Mouse (Mus musculus): ENCODE measurements around the gene H2al1m.
"Not testable (repeated sequence)": the region's sequence is repeated elsewhere in the genome, so short reads cannot be mapped to it uniquely, and the experiment has no call there.

The H2al1m gene

GRCm38 (mm10) chrX:9283464-9283863 is at the start of gene H2al1m:
Gene H2al1m (plus strand): TSS chrX:9283764.
- DNase-seq (ENCODE audit: low spot score in 2 of 2) = not testable (repeated sequence)

DNA sequence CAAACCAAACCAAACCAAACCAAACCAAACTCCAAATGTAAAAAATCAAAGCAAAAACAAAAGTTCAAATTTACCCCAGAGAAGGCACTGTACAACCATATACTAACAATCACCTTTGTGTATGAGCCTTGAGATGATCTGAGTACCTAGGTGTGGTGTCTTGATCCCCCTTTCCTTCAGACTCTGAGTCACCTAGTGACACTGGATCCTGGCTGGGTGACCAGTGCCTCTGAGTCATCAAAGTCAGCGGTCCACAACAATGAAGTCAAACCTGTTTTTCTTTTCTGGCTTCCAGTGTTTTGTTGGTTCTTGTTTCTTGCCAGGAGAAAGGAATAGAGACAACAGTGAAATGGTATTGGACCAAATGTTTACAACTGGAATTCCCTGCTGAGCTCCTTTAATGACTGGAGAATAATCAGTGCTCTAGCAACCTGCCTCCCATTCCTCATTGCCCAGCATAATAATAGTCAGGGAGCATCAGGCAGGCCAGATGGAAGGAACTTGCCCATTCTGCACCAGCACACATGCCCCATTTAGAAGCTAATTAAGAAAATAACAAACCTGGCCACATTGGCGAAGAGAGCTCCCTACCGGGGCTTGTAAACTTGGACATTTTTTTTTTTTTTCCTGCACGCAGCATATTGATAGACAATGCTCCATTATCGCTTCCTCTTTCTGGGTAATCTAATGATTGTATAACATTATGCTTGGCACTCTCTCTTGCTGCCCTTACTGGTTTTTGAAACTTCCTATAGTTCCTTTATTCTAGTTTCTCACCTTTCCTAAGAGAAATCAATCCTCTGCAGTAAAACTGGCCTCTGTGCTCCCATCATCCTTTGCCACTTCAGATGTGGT is 42.6 kb upstream of the H2al1m start:
- no peak for DNase-seq (ENCODE audit: low spot score in 2 of 2)

DNA sequence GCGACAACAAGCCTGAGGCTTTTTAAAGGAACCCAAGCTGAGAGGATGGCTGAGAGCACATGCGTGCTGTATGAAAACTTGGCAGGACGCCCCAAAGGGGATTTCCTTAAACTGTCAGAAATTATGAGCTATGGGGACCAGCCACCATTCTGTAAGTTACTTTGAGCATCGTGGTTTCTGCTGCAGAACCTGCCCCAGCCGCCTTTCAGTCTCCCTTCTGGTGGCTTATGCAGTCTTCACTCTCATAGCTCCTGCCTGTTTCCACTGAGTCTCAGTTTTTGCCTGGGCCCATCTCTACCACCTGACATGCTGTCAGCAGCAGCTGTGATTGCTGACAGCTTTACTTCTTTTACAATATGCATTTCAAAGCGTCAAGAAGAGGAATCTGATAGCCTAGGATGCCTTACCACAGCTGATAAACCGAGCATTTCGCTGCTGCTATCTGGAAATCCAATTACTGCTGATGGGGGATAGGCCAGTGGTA is 40.1 kb upstream of the H2al1m start:
- DNase-seq (ENCODE audit: low spot score in 2 of 2) = peak in 1 of 2 experiments; percentile 13

GRCm38 (mm10) chrX:9244603-9245336 is 38.8 kb upstream of the H2al1m start:
- DNase-seq (ENCODE audit: low spot score in 2 of 2) = no peak

DNA sequence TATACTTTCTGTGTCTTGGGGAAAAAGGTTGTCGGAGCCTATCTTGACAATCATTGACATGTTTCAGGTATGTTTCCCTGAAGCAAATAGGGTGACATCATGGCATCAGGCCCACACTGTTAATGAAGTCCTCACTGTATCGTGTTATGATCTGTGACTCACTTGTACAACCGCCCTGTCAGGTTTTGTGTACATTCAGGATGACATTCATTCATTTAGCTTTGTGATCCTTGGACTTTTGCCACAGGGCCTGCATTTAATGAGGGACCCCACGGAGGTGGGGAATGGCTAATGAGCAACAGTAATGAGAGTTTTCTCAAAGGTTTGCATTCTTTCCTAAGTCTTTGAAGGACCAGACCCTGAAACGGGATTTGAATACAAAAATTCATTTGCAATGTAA is 34.7 kb upstream of the H2al1m start:
- no peak for DNase-seq (ENCODE audit: low spot score in 2 of 2)

- DNase-seq (ENCODE audit: low spot score in 2 of 2) = no peak
These were observed 29.6 kb upstream of the H2al1m start for GRCm38 (mm10) chrX:9253990-9254389.

DNA sequence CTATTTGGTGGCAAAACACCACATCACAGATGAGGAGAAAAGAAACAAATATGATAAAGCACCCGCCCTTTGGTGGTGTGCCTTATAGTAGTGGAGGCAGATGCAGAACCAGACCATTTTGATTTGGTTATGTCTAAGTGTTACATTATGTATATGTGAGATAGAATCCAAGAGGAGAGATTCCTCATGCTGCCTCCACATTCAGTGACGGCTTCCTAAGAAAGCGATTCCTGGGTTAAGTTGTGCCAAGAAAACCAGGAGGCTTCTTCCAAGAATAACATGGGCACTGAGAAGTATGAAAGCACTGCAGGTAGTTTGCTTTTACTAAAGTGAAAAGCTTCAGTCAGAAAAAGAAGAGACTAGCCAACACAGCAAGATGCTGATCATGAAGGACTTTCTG is 28.7 kb upstream of the H2al1m start:
- peak in 1 of 2 experiments; percentile 17 for DNase-seq (ENCODE audit: low spot score in 2 of 2)

DNA sequence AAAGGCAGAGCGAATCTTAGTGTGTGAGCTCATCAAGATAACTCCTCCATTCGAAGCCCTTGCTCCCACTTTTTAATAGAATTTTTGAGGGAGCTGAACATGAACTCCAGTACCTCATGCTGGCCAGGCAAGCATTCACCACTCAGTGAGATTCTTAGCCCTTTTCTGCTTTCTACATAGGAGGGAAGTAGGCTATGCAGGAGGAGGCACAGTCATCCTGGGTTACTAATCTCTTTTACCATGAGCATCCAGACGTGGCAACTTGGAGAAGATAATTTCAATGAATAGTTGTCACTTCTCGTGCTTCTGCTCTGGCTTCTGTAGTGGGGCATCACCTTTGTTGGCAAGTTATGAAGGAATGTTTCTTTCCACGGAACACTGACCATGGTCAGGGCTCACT is 26.8 kb upstream of the H2al1m start, which contains the start of gene Gm14862:
Gm14862 (minus strand) TSS at position 134 of the 400 bp plus-strand sequence.
- DNase-seq (ENCODE audit: low spot score in 2 of 2) = no peak

GRCm38 (mm10) chrX:9257831-9258230 is 25.7 kb upstream of the H2al1m start:
- DNase-seq (ENCODE audit: low spot score in 2 of 2) = no peak

- DNase-seq (ENCODE audit: low spot score in 2 of 2) = no peak
These were observed 24.3 kb upstream of the H2al1m start for GRCm38 (mm10) chrX:9259267-9259666.

DNA sequence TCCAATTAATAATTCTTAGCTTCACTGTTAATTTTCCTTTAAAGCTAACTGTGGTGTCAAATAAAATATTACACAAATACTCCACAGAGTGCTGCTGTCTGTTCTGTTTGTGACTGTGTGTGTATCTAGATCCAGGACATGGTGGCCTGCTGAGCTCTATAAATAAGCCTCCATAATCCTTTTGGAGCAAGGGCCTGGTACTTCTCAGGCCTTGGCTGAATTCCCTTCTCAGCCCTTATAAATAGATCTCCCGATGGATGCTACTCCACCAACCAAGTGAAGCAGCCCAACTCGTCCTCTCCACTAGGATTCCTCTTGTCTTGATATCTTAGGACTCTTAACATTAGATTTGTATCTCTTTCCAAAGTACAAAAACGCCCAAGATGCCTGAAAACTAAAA is 12.5 kb upstream of the H2al1m start:
- no peak for DNase-seq (ENCODE audit: low spot score in 2 of 2)

- no peak for DNase-seq (ENCODE audit: low spot score in 2 of 2)
These were observed 11.6 kb upstream of the H2al1m start for GRCm38 (mm10) chrX:9271947-9272459.

DNA sequence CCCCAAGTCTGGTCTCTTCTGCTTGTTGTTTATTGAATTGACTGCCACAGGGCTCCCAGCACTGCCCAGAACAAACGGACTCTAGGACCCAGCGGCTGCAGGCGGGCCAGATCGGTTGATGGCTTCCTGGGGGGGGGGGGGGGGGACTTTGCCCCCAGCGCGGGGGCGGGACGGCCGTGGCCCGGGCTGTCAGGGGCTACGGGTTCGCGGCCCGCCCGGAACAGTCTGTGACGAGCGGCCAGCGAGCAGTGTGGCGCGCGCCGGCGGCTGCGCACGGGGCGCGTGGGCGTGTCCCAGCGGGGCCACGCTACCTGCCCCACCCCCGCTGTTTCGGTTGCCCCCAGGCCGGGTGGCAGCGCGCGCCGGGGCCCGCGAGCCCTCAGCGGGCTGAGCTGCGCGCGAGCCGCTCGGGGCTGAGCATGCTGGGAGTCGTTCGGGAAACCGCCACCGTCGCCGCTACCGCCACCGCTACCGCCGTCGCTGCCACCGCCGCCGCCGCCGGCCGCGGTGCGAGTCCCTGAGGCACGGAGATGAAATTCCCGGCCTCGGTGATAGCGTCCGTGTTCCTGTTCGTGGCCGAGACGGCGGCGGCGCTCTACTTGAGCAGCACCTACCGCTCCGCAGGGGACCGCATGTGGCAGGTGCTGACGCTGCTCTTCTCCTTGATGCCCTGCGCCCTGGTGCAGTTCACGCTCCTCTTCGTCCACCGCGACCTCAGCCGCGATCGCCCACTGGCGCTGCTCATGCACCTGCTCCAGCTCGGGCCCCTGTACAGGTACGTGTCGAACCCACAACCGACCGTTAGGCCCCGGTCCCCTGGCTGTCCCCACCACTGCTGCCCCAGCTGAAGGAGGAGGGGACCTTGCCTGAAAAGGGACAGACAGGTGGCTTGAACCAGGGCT is 10.9 kb upstream of the H2al1m start, which contains the start of gene Xk:
Xk (plus strand) TSS at position 297 of the 902 bp plus-strand sequence.
- peak; percentile 21 to 31 for DNase-seq (ENCODE audit: low spot score in 2 of 2)

DNA sequence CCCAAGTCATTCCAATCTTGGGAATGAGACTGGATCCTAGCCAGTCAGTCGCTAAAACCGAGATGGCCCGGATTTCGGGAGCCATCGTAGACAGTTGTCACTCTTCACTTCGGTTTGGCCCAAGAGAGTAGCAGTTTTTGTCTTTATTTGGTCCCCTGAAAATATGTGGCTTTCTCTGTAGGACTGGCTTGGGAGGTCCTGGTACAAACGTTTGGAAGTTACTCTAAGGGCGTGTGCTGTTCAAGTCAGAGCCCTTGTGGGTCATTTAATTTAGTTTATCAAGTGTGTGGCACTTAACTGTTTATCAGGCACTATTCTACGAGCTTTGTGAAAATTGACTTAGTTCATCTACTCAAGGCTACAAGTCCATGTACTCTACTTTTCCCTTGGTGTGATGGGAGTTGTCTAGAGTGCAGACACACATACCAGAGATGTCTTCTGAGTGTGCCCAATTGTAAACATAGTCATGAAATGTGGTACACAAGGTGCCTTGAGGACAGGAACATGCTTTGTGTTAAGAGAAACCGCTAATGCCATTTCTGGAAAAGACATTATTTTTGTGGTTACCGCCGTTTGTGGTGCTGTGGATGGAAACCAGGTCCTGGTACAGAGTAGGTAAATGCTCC is 10.1 kb upstream of the H2al1m start:
- no peak for DNase-seq (ENCODE audit: low spot score in 2 of 2)

- no peak for DNase-seq (ENCODE audit: low spot score in 2 of 2)
These were observed 9.2 kb upstream of the H2al1m start for GRCm38 (mm10) chrX:9274321-9274720.

DNA sequence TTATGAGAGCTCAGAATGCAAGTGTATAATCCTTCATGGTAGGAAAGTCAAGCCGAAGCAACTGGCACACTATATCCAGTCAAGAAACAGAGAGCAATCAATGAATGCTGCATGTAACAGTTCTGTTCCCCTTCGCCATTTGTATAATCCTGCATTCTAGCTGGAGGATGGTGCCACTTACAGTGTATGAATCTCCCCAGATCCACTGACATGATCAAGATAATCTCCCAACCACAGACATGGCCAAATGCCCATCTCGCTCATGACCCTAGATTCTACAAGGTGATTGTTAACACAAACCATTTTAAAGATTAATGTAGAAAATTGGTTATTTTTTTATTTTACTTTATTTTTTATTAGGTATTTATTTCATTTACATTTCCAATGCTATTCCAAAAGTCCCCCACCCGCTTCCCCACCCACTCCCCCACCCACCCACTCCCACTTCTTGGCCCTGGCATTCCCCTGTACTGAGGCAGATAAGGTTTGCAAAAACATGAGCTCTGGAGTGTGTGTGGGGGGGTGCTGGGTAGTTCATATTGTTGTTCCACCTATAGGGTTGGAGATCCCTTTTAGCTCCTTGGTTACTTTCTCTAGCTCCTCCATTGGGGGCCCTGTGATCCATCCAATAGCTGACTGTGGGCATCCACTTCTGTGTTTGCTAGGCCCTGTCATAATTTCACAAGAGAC is 9.7 kb downstream of the H2al1m start:
- not testable (repeated sequence) for DNase-seq (ENCODE audit: low spot score in 2 of 2)

DNA sequence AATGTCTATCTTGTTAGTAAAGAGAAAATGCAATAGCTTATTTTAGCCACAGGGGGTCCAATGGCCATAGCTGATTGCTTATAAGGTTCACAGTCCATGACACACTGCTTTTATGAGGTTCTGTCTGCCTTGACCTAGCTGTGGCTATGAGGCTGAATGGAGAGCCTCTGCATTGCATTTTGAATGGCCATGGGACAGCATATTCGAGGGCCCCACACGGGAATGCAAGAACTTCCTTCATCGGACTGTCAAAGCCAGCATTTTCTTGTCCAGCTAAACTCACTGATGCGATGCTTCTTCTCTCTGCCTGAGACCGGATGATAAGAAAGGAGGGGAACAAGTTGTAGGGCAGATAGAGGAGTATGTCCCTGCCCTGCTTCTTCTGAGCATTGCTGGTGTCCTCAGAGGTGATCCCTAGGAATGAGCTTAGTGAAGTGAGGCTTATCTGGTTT is 14.9 kb downstream of the H2al1m start:
- DNase-seq (ENCODE audit: low spot score in 2 of 2) = no peak

GRCm38 (mm10) chrX:9302791-9303190 is 19.2 kb downstream of the H2al1m start:
- DNase-seq (ENCODE audit: low spot score in 2 of 2) = no peak

- DNase-seq (ENCODE audit: low spot score in 2 of 2) = no peak
These were observed 19.9 kb downstream of the H2al1m start for GRCm38 (mm10) chrX:9303455-9303854.

DNA sequence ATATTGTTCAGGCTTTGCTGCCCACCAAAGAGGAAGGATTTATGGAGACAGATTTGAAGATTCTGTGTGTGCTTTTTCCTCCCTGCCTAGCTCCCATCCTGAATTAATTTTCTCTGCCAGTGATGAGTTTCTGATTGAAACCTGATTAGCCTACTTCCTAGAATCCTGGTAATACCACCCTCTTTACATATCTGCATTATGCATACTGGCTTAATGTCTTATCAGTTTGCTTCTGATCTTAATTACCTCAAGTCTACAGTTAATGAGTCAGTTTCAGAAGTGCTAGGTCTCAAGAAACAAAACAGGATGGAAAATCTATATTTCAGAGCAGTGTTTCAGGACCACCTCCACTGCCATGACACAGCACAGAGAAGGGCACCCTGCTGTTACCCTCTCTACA is 32.9 kb downstream of the H2al1m start:
- DNase-seq (ENCODE audit: low spot score in 2 of 2) = not testable (repeated sequence)
